Mouse (Mus musculus) heart, embryonic 14.5 days (tissue): ENCODE results near the gene Fam189a1. TPM values are rescaled to one million over a fixed set of nuclear protein-coding genes. Genes with fewer than 3 reads are reported as not detected.

Experiments used
- ATAC-seq: fragments of 200-750 bp; cut with Nextera tagmentation; 2 replicates; pipeline ENCODE4 v1.8.0; 2017; ENCODE audit warnings: low read depth, moderate TSS enrichment; ENCODE audit not compliant: insufficient number of reproducible peaks, insufficient read depth, low FRiP score
- H3K27ac ChIP-seq, 2 experiments: fragments of 200-500 bp in 1 of 2; fragments of 300-500 bp in 1 of 2; sonication (generic) in 1 of 2; replicated peaks in 1 of 2; 2 replicates each; pipeline ENCODE4 v1.5.1; 2012 to 2014; ENCODE audit warnings: low read depth in 2 of 2, low read length in 2 of 2, control low read depth in 1 of 2, mild to moderate bottlenecking in 1 of 2, mixed read lengths in 1 of 2; ENCODE audit not compliant: control insufficient read depth in 1 of 2, insufficient read depth in 1 of 2
- H3K27me3 ChIP-seq: fragments of 300-500 bp; sonication (generic); 2 replicates; pipeline ENCODE4 v1.6.1; 2014; ENCODE audit warnings: mild to moderate bottlenecking, low read length, control low read depth; ENCODE audit not compliant: control insufficient read depth, insufficient read depth
- H3K36me3 ChIP-seq: fragments of 300-500 bp; sonication (generic); 2 replicates; pipeline ENCODE4 v1.6.1; 2014; ENCODE audit warnings: mild to moderate bottlenecking, control low read depth, low read length, mixed read lengths; ENCODE audit not compliant: control insufficient read depth, insufficient read depth
- H3K4me1 ChIP-seq, 2 experiments: fragments of 200-500 bp in 1 of 2; fragments of 300-500 bp in 1 of 2; sonication (generic) in 1 of 2; 2 replicates each; pipeline ENCODE4 v1.6.1; 2012 to 2014; ENCODE audit warnings: low read length in 2 of 2, control low read depth in 1 of 2, mixed read lengths in 1 of 2; ENCODE audit not compliant: control insufficient read depth in 2 of 2, insufficient read depth in 2 of 2
- H3K4me2 ChIP-seq: fragments of 300-500 bp; sonication (generic); 2 replicates; pipeline ENCODE4 v1.6.1; 2014; ENCODE audit warnings: mild to moderate bottlenecking, low read length
- H3K4me3 ChIP-seq, 2 experiments: fragments of 200-500 bp in 1 of 2; fragments of 300-500 bp in 1 of 2; sonication (generic) in 1 of 2; 2 replicates each; pipeline ENCODE4 v1.5.1; 2012 to 2014; ENCODE audit warnings: low read length in 2 of 2, mild to moderate bottlenecking in 2 of 2, control low read depth in 1 of 2, low read depth in 1 of 2, moderate library complexity in 1 of 2; ENCODE audit not compliant: control insufficient read depth in 1 of 2, insufficient read depth in 1 of 2
- H3K9ac ChIP-seq: fragments of 300-500 bp; sonication (generic); 2 replicates; pipeline ENCODE4 v1.6.1; 2014; ENCODE audit warnings: mild to moderate bottlenecking, low read length
- H3K9me3 ChIP-seq: fragments of 300-500 bp; sonication (generic); 2 replicates; pipeline ENCODE4 v1.6.1; 2016; ENCODE audit warnings: low read length, control low read depth; ENCODE audit not compliant: control insufficient read depth
- WGBS: fragments of 180-500 bp; shearing (Covaris S2); extraction: QIAGEN DNeasy Blood & Tissue Kit; methylation state at CpG from one replicate; pipeline ENCODE4 v1.1.7; 2014; 5-methylcytosine and 5-hydroxymethylcytosine counted together
- polyA plus RNA-seq: library from polyadenylated mRNA; unstranded; fragments of >200 nt; fragmentation: Nextera tagmentation; extraction: Ambion mirVana; gene quantifications from 2 replicates; pipeline ENCODE4 v1.2.1, GENCODE M21; 2014

The Fam189a1 gene
- polyA plus RNA-seq, 1 experiment from 2014 or later: 0.77 TPM

- 15% methylated on average over 7 of the region's 7 CpGs for WGBS
- no peak overlapping the region for H3K4me3 ChIP-seq
- H3K4me2 ChIP-seq: 0 out of 2 replicates have a peak overlapping the region, but pooled peaks have one; percentile 99
- H3K9me3 ChIP-seq: 0 out of 2 replicates have a peak, but pooled peaks cover 3% of the 10 kb centered on the region
- no peaks in the 10 kb centered on the region for H3K36me3 ChIP-seq
- H3K9ac ChIP-seq: no peak overlapping the region
- peaks cover 59% of the 10 kb centered on the region for H3K27me3 ChIP-seq
- peaks cover 0 to 9% of the 10 kb centered on the region in 2 experiments; a peak in 1 of 4 replicates for H3K4me1 ChIP-seq
- H3K27ac ChIP-seq: no peak overlapping the region
- no peak for ATAC-seq
Measured at GRCm38 (mm10) chr7:65154576-65154975, 1.8 kb downstream of the Fam189a1 start.

- no peak overlapping the region for H3K4me2 ChIP-seq
- peaks cover 0 to 9% of the 10 kb centered on the region in 2 experiments; a peak in 1 of 4 replicates for H3K4me1 ChIP-seq
- H3K9ac ChIP-seq: no peak overlapping the region
- H3K36me3 ChIP-seq: no peaks in the 10 kb centered on the region
- H3K9me3 ChIP-seq: no peaks in the 10 kb centered on the region
- no peak overlapping the region for H3K4me3 ChIP-seq
- 73% methylated on average over 7 of the region's 7 CpGs for WGBS
- no peak overlapping the region for H3K27ac ChIP-seq
- peaks cover 56% of the 10 kb centered on the region for H3K27me3 ChIP-seq
- no peak for ATAC-seq
Measured at GRCm38 (mm10) chr7:65153846-65154245, 2.5 kb downstream of the Fam189a1 start.

- 82% methylated on average over 7 of the region's 7 CpGs for WGBS
- Histone ChIP-seq H3K27ac (no peak overlapping the region), H3K36me3 (no peaks in the 10 kb centered on the region), H3K9ac (no peak overlapping the region), H3K27me3 (peaks cover 33% of the 10 kb centered on the region), H3K4me2 (no peak overlapping the region), H3K4me3 (no peak overlapping the region), H3K4me1 (peaks cover 0 to under 1% of the 10 kb centered on the region in 2 experiments; a peak in 1 of 4 replicates), H3K9me3 (no peaks in the 10 kb centered on the region)
- no peak for ATAC-seq
Measured at GRCm38 (mm10) chr7:65151526-65151925, 4.8 kb downstream of the Fam189a1 start.

GRCm38 (mm10) chr7:65149040-65149439 is 7.3 kb downstream of the Fam189a1 start:
- Histone ChIP-seq H3K4me1 (no peaks in the 10 kb centered on the region), H3K4me3 (no peak overlapping the region), H3K9ac (no peak overlapping the region)

GRCm38 (mm10) chr7:65144881-65145280 is 11.5 kb downstream of the Fam189a1 start:
- Histone ChIP-seq H3K4me3 (no peak overlapping the region), H3K4me1 (no peaks in the 10 kb centered on the region), H3K27ac (no peak overlapping the region), H3K27me3 (no peaks in the 10 kb centered on the region), H3K9ac (no peak overlapping the region), H3K9me3 (no peaks in the 10 kb centered on the region), H3K36me3 (no peaks in the 10 kb centered on the region), H3K4me2 (no peak overlapping the region)
- ATAC-seq: no peak
- whole genome bisulfite sequencing: 64% methylated on average over 6 of the region's 6 CpGs

More at GRCm38 (mm10) chr7:65149040-65149439, 7.3 kb downstream of the Fam189a1 start:
- Histone ChIP-seq H3K4me2 (no peak overlapping the region), H3K27me3 (peaks cover 13% of the 10 kb centered on the region), H3K27ac (no peak overlapping the region), H3K36me3 (no peaks in the 10 kb centered on the region), H3K9me3 (no peaks in the 10 kb centered on the region)
- ATAC-seq: no peak
- 80% methylated on average over 9 of the region's 9 CpGs for WGBS

- ATAC-seq: no peak
- WGBS: 66% methylated on average over 6 of the region's 6 CpGs
- Histone ChIP-seq H3K4me1 (no peaks in the 10 kb centered on the region), H3K9ac (no peak overlapping the region), H3K4me3 (no peak overlapping the region), H3K9me3 (no peaks in the 10 kb centered on the region), H3K27ac (no peak overlapping the region), H3K36me3 (no peaks in the 10 kb centered on the region), H3K4me2 (no peak overlapping the region), H3K27me3 (no peaks in the 10 kb centered on the region)
Measured at GRCm38 (mm10) chr7:65141907-65142698, 14.3 kb downstream of the Fam189a1 start.

GRCm38 (mm10) chr7:65140832-65141231 is 15.5 kb downstream of the Fam189a1 start:
- ATAC-seq: no peak
- Histone ChIP-seq H3K27ac (no peak overlapping the region), H3K4me1 (no peaks in the 10 kb centered on the region), H3K36me3 (no peaks in the 10 kb centered on the region), H3K4me2 (no peak overlapping the region), H3K4me3 (no peak overlapping the region), H3K27me3 (no peaks in the 10 kb centered on the region), H3K9ac (no peak overlapping the region), H3K9me3 (no peaks in the 10 kb centered on the region)
- 73% methylated on average over 5 of the region's 5 CpGs for WGBS
